Mouse (Mus musculus): ENCODE measurements at regions not wholly inside any gene's neighbourhood (a gene's known extent, or its start where the extent isn't known, plus 50 kb on each side); places are given as distances from the start of the nearest gene placed in this dataset.
A peak's percentile ranks its signal among the peaks of the same experiment; 100 is the strongest.
"Not testable (repeated sequence)": the region's sequence is repeated elsewhere in the genome, so short reads cannot be mapped to it uniquely, and the experiment has no call there.

GRCm38 (mm10) chr1:81737111-81737833 lies 495.6 kb upstream of the Gm9747 start:
- Histone ChIP-seq H3K4me1 (ENCODE audit: insufficient read depth) (no peaks in the 10 kb centered on the region), H3K4me3 (ENCODE audit: low read depth, low read length) (no peak overlapping the region), H3K9ac (no peak overlapping the region), H3K27me3 (ENCODE audit: insufficient read depth, low read length) (no peaks in the 10 kb centered on the region), H3K4me2 (no peak overlapping the region), H3K27ac (ENCODE audit: low read depth) (no peak overlapping the region), H3K9me3 (ENCODE audit: low read depth, low read length) (no peaks in the 10 kb centered on the region), H3K36me3 (ENCODE audit: insufficient read depth) (no peaks in the 10 kb centered on the region)
- ATAC-seq (ENCODE audit: insufficient read depth) (no peak), DNase-seq (no peak)
- TF ChIP-seq CTCF (IDR thresholded peaks at IDR 0.05; ENCODE audit: low read depth): no peak
- WGBS: 71% methylated on average over 6 of the region's 6 CpGs

DNA sequence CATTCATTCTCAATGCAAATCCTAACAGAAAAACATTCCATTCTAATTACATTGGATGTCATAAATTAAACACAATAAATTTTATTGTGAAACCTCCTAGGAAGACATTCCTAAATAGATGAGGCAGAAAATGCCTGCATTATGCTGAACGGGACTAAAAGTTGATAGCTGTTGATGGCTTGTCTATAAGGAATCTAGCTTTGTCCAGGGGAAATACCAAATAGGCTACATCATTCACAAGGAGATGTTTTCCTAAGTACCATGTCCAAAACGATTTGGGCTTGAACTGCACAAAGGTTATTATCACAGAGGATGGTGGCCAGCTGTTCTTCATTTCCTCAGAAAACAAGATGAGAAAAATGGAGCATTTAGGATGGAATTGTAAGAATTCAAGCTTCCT lies 494.5 kb upstream of the Gm9747 start:
- no peak for DNase-seq

DNA sequence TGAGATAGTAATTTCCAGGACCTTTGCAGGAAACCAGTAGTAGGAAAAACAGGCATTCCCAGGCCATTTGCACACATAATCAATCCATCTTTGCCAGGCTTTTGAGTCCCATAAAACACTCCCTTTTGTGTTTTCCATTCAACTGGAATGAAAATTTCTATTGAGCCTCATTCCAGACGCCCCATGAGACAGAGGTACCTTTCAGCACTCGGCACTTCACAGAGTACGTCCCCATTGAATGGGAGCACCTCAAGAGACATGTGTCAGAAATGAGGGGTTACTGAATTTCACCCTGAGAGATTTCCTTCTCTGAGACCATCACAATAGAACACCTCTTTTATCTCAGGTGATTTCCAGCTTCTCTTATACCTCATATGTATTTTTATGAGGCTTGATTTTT lies 493.5 kb upstream of the Gm9747 start:
- Histone ChIP-seq H3K9me3 (ENCODE audit: low read depth, low read length) (no peaks in the 10 kb centered on the region), H3K4me1 (ENCODE audit: insufficient read depth) (0 out of 2 replicates have a peak, but pooled peaks cover 3% of the 10 kb centered on the region), H3K9ac (no peak overlapping the region), H3K27ac (ENCODE audit: low read depth) (no peak overlapping the region), H3K36me3 (ENCODE audit: insufficient read depth) (no peaks in the 10 kb centered on the region), H3K27me3 (ENCODE audit: insufficient read depth, low read length) (no peaks in the 10 kb centered on the region), H3K4me3 (ENCODE audit: low read depth, low read length) (no peak overlapping the region), H3K4me2 (no peak overlapping the region)
- DNase-seq: no peak
- ATAC-seq (ENCODE audit: insufficient read depth): no peak
- TF ChIP-seq CTCF (IDR thresholded peaks at IDR 0.05; ENCODE audit: low read depth): no peak
- 74% methylated on average over 3 of the region's 3 CpGs for WGBS

More for the DNA sequence above, 494.5 kb upstream of the Gm9747 start:
- Histone ChIP-seq H3K9me3 (ENCODE audit: low read depth, low read length) (no peaks in the 10 kb centered on the region), H3K27me3 (ENCODE audit: insufficient read depth, low read length) (no peaks in the 10 kb centered on the region), H3K4me2 (no peak overlapping the region), H3K4me3 (ENCODE audit: low read depth, low read length) (no peak overlapping the region), H3K27ac (ENCODE audit: low read depth) (no peak overlapping the region; the same call in 1 of the 2 replicates), H3K4me1 (ENCODE audit: insufficient read depth) (no peaks in the 10 kb centered on the region), H3K36me3 (ENCODE audit: insufficient read depth) (no peaks in the 10 kb centered on the region), H3K9ac (no peak overlapping the region)
- no peak for TF ChIP-seq CTCF (IDR thresholded peaks at IDR 0.05; ENCODE audit: low read depth)
- ATAC-seq (ENCODE audit: insufficient read depth): no peak
- 30% methylated on average over 2 of the region's 2 CpGs for WGBS

- Histone ChIP-seq H3K27me3 (ENCODE audit: insufficient read depth, low read length) (no peaks in the 10 kb centered on the region), H3K9ac (no peak overlapping the region), H3K4me2 (no peak overlapping the region), H3K4me1 (ENCODE audit: insufficient read depth) (0 out of 2 replicates have a peak, but pooled peaks cover 7% of the 10 kb centered on the region), H3K4me3 (ENCODE audit: low read depth, low read length) (no peak overlapping the region), H3K9me3 (ENCODE audit: low read depth, low read length) (no peaks in the 10 kb centered on the region), H3K27ac (ENCODE audit: low read depth) (no peak overlapping the region), H3K36me3 (ENCODE audit: insufficient read depth) (no peaks in the 10 kb centered on the region)
- WGBS: 74% methylated on average over 1 of the region's 1 CpGs
- peak; percentile 55 for DNase-seq
- ATAC-seq (ENCODE audit: insufficient read depth): no peak
- no peak for TF ChIP-seq CTCF (IDR thresholded peaks at IDR 0.05; ENCODE audit: low read depth)
Measured at GRCm38 (mm10) chr1:81739981-81740380, 492.9 kb upstream of the Gm9747 start.

DNA sequence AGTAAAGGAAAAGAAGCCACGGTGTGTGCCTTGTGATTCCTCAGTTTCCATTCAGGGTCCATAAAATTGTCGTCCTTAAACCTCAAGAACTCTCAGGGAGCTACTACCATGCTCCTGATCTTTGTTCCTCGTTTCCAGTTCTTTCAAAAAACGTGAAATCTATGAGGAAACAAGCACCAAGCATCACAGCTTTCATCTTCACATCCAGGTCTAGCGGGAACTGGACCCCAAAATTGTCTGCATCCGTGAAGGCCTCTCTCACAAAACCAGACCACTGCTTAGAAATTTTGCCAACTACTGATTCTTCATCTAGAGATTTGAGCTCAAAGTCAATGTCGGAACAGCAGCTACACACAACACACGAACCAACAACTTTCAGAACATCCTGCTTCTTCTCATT lies 491.0 kb upstream of the Gm9747 start:
- not testable (repeated sequence) for H3K36me3 ChIP-seq (ENCODE audit: insufficient read depth); DNase-seq; H3K27me3 ChIP-seq (ENCODE audit: insufficient read depth, low read length); H3K9ac ChIP-seq; H3K4me3 ChIP-seq (ENCODE audit: low read depth, low read length); H3K9me3 ChIP-seq (ENCODE audit: low read depth, low read length); H3K27ac ChIP-seq (ENCODE audit: low read depth); H3K4me2 ChIP-seq; ATAC-seq (ENCODE audit: insufficient read depth)
- peaks cover 13% of the 10 kb centered on the region; the same call in 1 of the 2 replicates for H3K4me1 ChIP-seq (ENCODE audit: insufficient read depth)
- 89% methylated on average over 8 of the region's 8 CpGs for WGBS

DNA sequence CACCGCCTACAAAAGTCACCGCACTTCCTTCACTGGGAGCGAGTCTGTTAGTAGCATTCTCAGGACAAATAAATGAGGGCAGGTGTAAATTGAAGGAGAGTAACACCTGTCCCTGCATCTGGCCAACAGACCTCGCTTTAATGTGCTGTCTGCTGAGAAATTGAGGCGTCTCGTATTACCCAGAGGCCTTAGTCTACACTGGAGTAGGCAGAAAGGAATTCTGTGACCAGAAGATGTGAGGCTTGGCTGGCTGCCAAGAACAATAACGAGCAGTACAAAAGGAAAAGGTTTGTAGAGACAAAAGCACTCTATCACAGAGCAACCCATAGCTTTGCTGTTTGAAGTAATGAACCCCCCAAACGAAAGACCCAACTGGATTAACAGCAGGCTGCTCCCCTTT lies 488.4 kb upstream of the Gm9747 start:
- Histone ChIP-seq H3K4me2 (no peak overlapping the region), H3K4me3 (ENCODE audit: low read depth, low read length) (no peak overlapping the region), H3K27ac (ENCODE audit: low read depth) (peak overlapping the region; percentile 72; the same call in 1 of the 2 replicates), H3K36me3 (ENCODE audit: insufficient read depth) (no peaks in the 10 kb centered on the region), H3K27me3 (ENCODE audit: insufficient read depth, low read length) (no peaks in the 10 kb centered on the region), H3K4me1 (ENCODE audit: insufficient read depth) (peaks cover 13% of the 10 kb centered on the region; the same call in 1 of the 2 replicates), H3K9me3 (ENCODE audit: low read depth, low read length) (no peaks in the 10 kb centered on the region), H3K9ac (no peak overlapping the region)
- TF ChIP-seq CTCF (IDR thresholded peaks at IDR 0.05; ENCODE audit: low read depth): no peak
- DNase-seq: peak; percentile 89
- 14% methylated on average over 8 of the region's 8 CpGs for WGBS
- peak; percentile 85 for ATAC-seq (ENCODE audit: insufficient read depth)

GRCm38 (mm10) chr1:81745024-81745960 lies 487.6 kb upstream of the Gm9747 start:
- peak overlapping the region; percentile 72; the same call in 1 of the 2 replicates for H3K27ac ChIP-seq (ENCODE audit: low read depth)
- WGBS: 71% methylated on average over 14 of the region's 14 CpGs
- H3K9me3 ChIP-seq (ENCODE audit: low read depth, low read length): no peaks in the 10 kb centered on the region
- H3K36me3 ChIP-seq (ENCODE audit: insufficient read depth): no peaks in the 10 kb centered on the region
- H3K27me3 ChIP-seq (ENCODE audit: insufficient read depth, low read length): no peaks in the 10 kb centered on the region
- DNase-seq (no peak), ATAC-seq (ENCODE audit: insufficient read depth) (peak; percentile 41; the same call in 1 of the 2 replicates)
- H3K4me3 ChIP-seq (ENCODE audit: low read depth, low read length): no peak overlapping the region
- H3K4me2 ChIP-seq: no peak overlapping the region
- peaks cover 13% of the 10 kb centered on the region; the same call in 1 of the 2 replicates for H3K4me1 ChIP-seq (ENCODE audit: insufficient read depth)
- H3K9ac ChIP-seq: no peak overlapping the region
- no peak for TF ChIP-seq CTCF (IDR thresholded peaks at IDR 0.05; ENCODE audit: low read depth)
